Mouse (Mus musculus): Measurements from ENCODE around the gene Trappc10.

Trappc10 gene

GRCm38 (mm10) chr10:78258142-78258675 is 13.8 kb upstream of the Trappc10 start:
- DNase-seq (ENCODE audit: low spot score): no peak

GRCm38 (mm10) chr10:78255646-78256059 is 11.2 kb upstream of the Trappc10 start:
- DNase-seq (ENCODE audit: low spot score): no peak

DNA sequence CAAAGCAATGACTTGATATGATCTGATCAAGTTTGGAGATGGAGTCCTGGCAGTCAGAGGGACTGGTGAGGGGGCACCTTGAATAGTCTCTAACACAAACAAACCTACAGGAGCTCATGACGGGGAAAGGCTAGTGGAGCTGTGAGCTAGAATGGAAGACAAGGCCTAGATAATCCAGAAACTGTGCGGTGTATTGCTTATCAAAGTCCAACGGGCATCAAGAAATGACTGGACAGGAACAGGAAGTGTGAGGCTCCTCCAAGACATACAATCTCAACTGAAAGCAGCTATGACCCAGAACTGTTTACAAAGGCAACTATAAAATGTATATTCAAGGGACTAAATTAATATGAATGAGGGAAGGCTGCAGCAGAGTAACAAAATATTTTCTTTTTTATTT is 2.8 kb upstream of the Trappc10 start:
- no peak for DNase-seq (ENCODE audit: low spot score)

DNA sequence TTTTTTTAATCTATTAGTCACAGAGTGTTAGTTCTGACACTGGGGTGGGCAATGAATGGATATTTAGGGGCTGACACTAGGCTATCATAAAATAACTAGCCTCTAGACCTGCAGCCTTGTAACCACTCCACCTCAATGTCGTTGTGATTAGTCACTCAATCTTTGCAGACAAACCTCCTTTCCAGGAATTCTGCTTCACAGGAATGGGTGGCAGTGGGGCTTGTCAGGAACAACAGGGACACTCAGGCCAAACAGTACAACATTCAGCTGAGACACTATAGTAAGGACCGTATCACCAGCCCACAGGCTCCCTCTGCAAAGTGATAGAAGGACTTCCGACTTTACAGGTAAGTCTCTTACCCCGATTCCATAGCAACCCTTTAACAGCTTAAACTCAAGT is 2.3 kb upstream of the Trappc10 start:
- no peak for DNase-seq (ENCODE audit: low spot score)

GRCm38 (mm10) chr10:78245225-78245547 is 745 bp upstream of the Trappc10 start:
- no peak for DNase-seq (ENCODE audit: low spot score)

DNA sequence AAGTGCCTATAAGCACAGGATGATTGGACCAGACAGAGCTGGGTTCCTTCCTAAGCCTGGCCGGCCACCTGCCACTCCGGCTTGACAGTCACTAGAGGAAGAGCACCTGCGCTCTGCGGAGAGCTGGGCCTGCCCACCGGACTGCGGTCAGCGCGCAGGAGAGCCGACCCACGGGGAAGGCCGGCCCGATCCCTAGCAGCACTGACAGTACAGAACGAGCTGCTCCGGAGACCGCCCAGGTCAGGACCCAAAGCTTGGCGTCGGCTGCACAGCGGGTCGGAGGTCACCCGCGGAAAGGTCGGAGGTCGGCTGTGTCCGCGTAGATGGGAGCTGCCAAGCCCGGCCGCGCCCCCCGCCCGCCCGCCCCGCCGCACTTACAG is 393 bp downstream of the Trappc10 start:
- peak; percentile 41 for DNase-seq (ENCODE audit: low spot score)

- no peak for DNase-seq (ENCODE audit: low spot score)
Measured at GRCm38 (mm10) chr10:78238926-78239325, 5.5 kb downstream of the Trappc10 start.

DNA sequence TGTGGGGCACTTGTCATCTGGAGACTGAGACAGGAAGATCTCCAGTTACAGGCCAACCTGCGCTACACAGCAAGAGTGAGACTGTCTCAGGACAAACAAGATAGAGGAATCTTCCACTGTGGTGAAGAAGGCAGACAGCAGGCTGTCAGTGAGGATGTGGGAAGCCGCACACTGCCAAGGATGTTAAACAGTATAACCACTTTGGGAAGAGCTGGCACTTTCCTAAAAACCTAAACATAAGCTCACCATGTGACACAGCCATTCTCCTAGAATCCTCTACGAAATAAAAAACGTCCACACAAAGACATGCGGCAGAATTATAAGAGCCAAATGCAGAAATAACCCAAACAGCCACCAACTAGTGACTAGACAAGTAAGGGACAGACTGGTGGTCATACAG is 6.1 kb downstream of the Trappc10 start:
- DNase-seq (ENCODE audit: low spot score): no peak

GRCm38 (mm10) chr10:78237809-78238208 is 6.6 kb downstream of the Trappc10 start:
- DNase-seq (ENCODE audit: low spot score): no peak

- DNase-seq (ENCODE audit: low spot score): no peak
Measured at GRCm38 (mm10) chr10:78236885-78237629, 7.4 kb downstream of the Trappc10 start.

DNA sequence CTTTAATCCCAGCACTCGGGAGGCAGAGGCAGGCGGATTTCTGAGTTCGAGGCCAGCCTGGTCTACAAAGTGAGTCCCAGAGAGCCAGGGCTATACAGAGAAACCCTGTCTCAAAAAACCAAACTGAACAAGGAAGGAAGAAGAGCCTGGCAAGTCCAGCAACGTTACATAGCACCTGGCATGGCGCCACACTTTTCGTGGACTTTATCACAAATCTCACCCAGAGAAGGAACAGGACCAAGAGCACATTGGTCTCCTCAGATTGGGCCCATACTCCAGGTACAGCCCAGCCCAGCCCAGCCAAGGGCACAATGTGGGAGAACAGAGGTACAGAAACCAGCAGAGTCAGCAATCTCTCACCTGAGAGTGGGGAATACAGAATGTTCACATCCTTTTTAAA is 10.7 kb downstream of the Trappc10 start:
- DNase-seq (ENCODE audit: low spot score): no peak

- DNase-seq (ENCODE audit: low spot score): no peak
Measured at GRCm38 (mm10) chr10:78233161-78233560, 11.3 kb downstream of the Trappc10 start.

DNA sequence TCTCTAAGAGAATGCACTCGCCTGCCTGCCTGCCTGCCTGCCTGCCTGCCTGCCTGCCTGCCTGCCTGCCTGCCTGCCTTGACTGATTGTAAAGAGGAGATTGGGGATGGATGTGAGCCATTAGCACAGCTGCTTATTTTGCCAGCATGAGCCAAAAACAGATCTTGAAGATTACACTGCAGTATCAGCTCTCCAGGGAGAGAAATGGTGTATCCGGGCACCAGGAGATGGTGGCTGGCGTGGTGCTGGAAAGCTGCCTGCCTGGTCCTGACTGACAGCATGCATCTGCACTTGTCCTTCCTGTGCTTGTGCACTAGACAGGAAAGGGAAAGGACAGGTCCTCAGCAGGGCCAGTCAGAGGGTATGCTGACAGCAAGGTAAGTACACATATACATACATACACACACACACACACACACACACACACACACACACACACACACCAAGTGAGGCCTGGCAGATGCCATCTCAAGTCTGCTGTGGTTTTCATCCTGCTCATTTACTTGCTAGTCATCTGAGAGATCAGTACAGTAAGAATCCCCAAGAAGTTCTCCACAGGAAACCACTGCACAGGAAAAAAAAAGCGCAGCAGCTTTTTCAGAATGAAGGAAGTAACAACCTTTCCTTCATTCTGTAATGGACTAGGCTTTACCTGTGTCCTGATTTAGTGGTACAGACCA is 12.0 kb downstream of the Trappc10 start:
- no peak for DNase-seq (ENCODE audit: low spot score)

DNA sequence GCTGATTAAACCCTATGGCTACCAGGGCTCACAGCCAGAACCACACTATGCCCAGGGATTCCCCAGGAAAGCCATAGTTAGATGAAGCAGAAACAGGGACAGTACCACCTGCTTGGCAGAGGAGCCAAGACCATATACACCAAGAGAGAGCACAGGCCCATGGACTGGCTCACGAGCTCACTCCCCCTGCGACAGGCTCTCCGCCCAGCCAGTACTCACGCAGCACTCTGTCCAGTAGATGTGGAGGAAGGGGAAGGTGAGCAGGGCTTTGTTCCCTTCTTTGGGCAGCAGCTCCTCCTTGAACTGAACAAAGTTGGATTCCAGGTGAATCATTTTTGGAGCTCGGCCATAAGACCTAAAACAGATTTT is 15.9 kb downstream of the Trappc10 start:
- no peak for DNase-seq (ENCODE audit: low spot score)

DNA sequence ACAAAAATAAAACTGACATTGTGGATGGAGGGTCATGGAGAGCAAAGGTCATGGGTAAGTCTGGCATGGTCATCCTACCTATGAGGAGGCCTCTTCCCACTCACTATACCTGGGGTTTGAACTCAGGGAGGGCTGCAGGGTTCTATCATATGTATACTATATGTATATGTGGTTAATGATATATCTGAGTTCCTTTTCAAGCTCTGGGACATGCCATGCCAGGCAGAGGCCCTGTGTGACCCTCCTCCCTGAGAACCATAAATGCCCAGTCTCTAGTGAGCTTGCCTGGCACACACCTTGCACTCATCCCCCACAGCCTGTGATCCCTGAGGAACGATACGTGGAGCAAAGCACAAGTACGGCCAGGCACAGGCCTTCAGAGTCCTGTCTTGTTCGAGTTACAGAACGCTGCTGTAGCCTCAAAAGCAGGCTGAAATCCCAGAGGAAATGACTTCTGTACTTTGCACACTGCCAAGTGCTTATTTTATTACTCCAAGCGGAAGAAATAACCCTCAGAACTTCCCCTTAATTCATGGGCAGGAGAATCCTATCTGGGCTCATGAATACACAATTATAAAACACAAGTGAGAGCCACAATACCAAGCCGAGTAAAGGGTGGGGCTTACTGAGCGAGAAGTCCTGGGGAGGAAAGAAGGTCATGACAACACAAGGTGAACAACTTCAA is 16.4 kb downstream of the Trappc10 start:
- no peak for DNase-seq (ENCODE audit: low spot score)

- no peak for DNase-seq (ENCODE audit: low spot score)
Measured at GRCm38 (mm10) chr10:78224136-78224535, 20.3 kb downstream of the Trappc10 start.

GRCm38 (mm10) chr10:78222908-78223307 is 21.5 kb downstream of the Trappc10 start:
- no peak for DNase-seq (ENCODE audit: low spot score)

DNA sequence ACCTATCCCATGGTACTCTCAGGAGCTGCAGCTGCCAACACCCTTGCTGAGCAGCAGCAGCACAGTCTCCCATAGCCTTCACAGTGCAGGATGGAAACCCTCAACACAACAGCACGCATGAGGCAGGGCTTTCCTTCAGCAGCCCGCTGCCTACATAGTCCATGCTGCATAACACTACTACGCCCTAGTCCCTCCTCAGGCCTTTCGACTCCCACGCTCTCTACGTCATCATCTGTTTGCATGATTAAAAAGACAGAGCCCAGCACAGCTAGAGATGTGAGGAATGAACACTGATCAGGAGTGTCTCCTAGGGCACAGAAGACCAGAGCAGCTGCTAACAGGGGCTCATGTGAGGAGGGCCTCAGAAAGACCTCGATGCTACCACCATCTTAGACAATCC is 23.1 kb downstream of the Trappc10 start:
- no peak for DNase-seq (ENCODE audit: low spot score)

DNA sequence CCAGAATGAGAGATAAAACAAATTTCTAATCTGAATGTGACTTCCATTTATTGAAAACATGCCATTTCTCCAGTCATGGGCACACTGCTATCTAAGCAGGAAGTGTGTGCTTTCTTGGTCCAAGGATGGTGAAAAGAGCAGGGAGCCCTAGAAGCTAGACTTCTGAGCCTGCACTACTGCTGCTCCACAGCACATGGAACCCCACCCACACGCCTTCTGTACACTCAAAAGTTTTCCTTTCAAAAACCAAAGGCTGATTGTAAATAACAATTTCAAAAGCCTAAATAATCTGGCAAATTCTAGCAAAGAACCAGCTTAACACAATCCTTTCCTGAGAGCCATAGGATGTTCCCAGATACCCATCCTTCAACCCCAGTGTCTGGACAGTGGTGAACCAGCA is 24.9 kb downstream of the Trappc10 start:
- DNase-seq (ENCODE audit: low spot score): no peak

DNA sequence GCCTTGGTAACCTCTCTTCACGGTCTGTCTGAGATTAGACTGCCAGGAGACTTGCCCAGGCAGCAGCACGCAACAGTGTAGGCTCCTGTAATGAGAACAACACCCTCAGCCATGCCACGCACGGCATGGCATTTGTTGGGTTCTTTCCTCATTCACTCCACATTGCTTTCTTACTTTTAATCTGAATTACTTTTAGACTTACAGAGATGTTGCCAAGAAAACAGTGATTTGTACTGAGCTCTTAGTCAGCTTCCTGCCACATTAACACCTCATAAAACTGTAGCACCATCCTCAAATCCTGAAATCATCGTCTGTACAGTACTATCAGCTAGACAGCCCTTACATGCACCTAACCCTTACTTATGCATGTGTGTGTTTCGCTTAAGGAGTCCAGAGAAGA is 25.9 kb downstream of the Trappc10 start:
- DNase-seq (ENCODE audit: low spot score): no peak

DNA sequence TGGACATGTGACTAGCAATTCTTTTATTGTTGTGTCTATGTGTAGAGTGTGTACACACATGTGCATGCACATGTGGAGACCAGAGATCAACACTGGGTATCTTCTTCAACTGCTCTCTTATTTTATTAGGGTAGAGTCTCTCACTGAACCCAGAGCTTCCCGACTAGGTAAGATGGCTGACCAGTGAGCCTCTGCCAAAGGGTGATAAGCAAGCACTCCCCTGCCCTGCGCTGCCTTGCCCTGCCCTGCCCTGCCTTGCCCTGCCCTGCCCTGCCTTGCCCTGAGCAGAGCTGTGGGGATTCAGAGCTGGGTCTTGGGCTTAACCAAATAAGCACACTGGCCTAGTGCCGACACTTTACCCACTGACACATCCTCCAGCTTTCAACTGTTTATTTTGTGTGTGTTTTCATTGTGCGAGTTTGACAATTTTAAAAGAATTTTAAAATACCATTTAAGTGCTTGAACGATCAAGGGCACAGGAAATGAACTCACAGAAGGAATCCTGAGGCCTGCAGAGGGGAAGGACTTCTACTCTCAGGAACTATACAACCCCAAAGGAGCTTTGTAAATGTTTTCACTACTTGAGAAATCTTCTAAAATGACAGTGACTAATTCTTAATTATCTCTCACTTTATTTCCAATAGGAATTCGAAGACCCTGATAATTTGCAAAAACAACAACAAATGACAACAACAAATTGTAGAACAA is 27.9 kb downstream of the Trappc10 start:
- no peak for DNase-seq (ENCODE audit: low spot score)

DNA sequence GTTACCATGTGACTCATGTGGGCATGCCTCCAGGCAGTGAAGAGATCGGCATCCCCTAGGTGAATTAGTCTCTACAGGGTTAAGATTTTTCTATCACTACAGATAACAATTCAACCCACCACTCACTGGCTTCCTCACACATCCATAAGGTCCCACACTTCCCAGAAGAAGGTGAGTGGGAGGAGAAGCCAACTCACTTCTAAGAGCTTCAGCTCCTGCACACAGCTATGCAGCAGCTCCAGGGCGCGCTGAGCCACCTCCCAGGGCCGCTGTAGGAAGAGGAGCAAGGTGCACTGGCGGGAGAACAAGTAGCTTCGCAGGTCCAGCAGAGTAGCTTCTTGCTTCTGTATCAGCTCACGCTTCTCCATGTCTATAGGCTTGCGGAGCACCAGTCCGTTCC is 30.1 kb downstream of the Trappc10 start:
- no peak for DNase-seq (ENCODE audit: low spot score)

DNA sequence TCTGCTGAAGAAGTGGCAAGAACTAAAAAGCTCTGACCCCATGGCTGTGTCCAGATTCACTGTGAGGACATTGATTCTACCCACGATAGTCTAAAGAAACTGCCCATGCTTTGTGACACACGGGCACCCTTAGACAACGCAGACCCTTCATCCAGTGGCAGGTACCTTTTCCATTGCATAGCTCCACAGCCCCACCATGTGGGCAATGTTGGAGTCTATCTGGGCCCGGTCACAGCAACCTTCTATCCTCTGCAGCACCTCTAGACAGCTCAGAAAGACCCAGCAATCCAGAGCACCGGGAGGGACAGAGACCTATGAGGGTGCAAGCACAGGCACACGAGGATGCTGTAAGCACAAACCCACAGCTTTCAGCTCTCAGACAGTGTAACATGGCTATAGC is 33.1 kb downstream of the Trappc10 start:
- DNase-seq (ENCODE audit: low spot score): peak; percentile 11
